Mouse (Mus musculus): ENCODE measurements at regions not wholly inside any gene's neighbourhood (a gene's known extent, or its start where the extent isn't known, plus 50 kb on each side); places are given as distances from the start of the nearest gene placed in this dataset.

DNA sequence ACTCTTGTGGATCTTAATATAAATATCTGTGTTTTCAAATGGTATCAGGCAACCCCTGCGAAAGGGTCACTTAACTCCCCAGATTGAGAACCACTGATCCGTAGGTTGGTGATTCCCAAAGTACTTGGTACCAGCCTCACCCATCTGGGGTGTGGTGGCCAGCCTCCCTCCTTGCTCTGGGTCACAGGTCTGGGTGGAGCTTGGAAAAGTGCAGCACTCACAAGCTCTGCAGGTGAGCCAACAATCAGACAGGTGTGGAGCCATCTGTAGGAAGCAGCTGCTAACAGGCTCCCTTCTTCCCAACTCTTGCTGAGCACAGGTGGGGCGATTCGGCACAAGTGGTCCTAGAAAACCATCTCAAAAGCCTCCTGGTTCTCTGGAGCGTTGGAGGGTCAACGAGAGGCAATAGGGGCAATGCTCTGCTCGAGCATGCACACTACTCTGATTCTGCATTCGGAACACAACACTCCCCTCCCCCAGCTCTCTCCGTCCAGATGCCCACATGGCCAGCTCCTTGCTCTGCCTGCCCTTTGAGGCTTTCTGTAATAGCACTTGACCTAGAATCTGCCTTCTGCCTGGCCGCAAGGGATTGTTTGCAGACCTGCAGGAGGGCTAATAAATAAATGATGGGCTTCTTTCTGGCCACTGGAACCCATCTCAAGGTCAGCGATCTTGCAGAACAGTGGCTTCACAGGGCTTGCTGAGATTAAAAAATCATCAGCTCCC is 58.2 kb upstream of the Glce start:
- CTCF ChIA-PET = interaction anchor here in 1 of 4 experiments (0.6 kb wide), 1 partner anchor 164 kb away, joined by 3 read pairs; no protein-coding TSS in a partner anchor
- POLR2A ChIA-PET = interaction anchor here in 3 of 4 experiments (1.2 to 5.9 kb wide), 4 partner anchors 12 to 58 kb away, joined by 3 to 33 read pairs (median 5); partner anchors contain the start of gene Glce (in 3 of the 3)

DNA sequence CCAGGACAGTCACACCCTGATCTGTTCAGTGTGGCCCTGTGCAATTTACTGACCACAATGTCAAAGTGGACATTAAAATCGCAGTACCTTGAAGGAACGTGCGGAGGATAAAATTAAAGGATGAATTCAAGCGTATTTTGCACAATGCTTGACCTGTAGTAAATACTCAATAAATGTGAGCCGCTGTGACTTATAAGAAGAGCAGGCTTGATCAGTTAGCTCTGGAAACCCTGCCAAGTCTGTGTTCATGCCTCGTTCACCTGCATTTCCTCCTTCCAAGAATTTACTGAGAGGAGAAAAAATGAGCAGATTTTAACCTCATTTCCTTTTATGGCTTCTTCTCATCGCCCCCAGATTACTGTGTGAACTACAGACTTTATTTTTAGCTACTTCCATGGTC is 52.2 kb upstream of the Glce start:
- ChIA-PET POLR2A (interaction anchor here in 2 of 4 experiments (0.6 to 0.8 kb wide), 2 partner anchors 8 to 20 kb away, joined by 3 read pairs; no protein-coding TSS in a partner anchor), CTCF (interaction anchor here in 1 of 4 experiments (1.1 kb wide), 1 partner anchor 124 kb away, joined by 3 read pairs; no protein-coding TSS in a partner anchor)

Data from embryonic stem cell, embryonic (primary cell).